Mouse (Mus musculus) retina, embryonic 14.5 days (tissue): Measurements from ENCODE around the gene Gm37596.
"Not testable (repeated sequence)": the region's sequence is repeated elsewhere in the genome, so short reads cannot be mapped to it uniquely, and the experiment has no call there.

Experiments
- DNase-seq: peaks from one replicate; pipeline ENCODE4 v3.0.0-alpha.2; 2015; ENCODE audit warnings: low spot score

The Gm37596 gene

GRCm38 (mm10) chr3:93692970-93693369 lies at the start of gene Gm37596:
Gene Gm37596 (minus strand): TSS chr3:93693070.
- not testable (repeated sequence) for DNase-seq

- not testable (repeated sequence) for DNase-seq
Measured at GRCm38 (mm10) chr3:93708969-93709637, 16.2 kb upstream of the Gm37596 start.

- not testable (repeated sequence) for DNase-seq
Measured at GRCm38 (mm10) chr3:93676210-93676609, 16.7 kb downstream of the Gm37596 start, which contains the start of gene Tdpoz1. Gene Tdpoz1 (minus strand): TSS chr3:93676310.

GRCm38 (mm10) chr3:93670805-93671503 lies 21.9 kb downstream of the Gm37596 start:
- DNase-seq, result not testable (repeated sequence)

GRCm38 (mm10) chr3:93654260-93654659 lies 38.6 kb downstream of the Gm37596 start:
- DNase-seq, result no peak

- no peak for DNase-seq
Measured at GRCm38 (mm10) chr3:93652586-93652985, 40.3 kb downstream of the Gm37596 start, which contains the start of gene Tdpoz2. Gene Tdpoz2 (minus strand): TSS chr3:93652686.
